Mouse (Mus musculus) olfactory bulb, adult 2 months (tissue): ENCODE results near the gene Abcb6.

Source experiments
- CTCF ChIP-seq: fragments of 200-500 bp; IDR thresholded peaks from 2 replicates; pipeline ENCODE4 v1.5.1; 2012; ENCODE audit warnings: low read depth, mild to moderate bottlenecking, low read length, moderate library complexity; ENCODE audit not compliant: insufficient read depth
- POLR2A ChIP-seq: fragments of 200-500 bp; IDR thresholded peaks from 2 replicates; pipeline ENCODE4 v1.6.1; 2012; ENCODE audit warnings: mild to moderate bottlenecking, low read depth, low read length, moderate library complexity; ENCODE audit not compliant: insufficient read depth

DNA sequence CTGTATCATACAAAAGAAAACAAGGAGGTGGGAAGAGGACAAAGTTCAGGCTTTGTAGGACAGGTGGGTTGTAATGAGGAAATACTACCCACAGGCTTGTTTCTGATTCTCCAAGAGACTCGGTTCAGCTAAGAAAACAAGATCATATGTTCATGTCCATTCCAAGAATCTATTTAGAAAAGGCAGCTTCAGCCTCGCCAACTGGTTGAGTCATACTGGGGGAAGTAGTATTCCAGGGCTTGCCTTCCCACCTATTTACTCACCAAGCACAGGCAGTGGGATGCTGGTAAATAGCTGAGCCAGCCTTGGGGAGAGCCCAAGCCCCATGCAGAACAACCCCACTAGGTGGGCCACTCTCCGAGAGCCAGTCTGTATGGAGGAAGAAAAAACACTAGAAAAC is 51.6 kb downstream of the Abcb6 start:
- TF ChIP-seq CTCF (no peak), POLR2A (no peak)
